Mouse (Mus musculus) urinary bladder, postnatal 14 days (tissue): ENCODE measurements around the gene Trp53i11.

Experiments
- DNase-seq: peaks from one replicate; pipeline ENCODE4 v3.0.0; 2021; ENCODE audit warnings: low spot score

Gene Trp53i11

GRCm38 (mm10) chr2:93199531-93199974 lies 12.2 kb downstream of the Trp53i11 start:
- no peak for DNase-seq

- DNase-seq, result no peak
Measured at GRCm38 (mm10) chr2:93200681-93201340, 13.5 kb downstream of the Trp53i11 start.

- no peak for DNase-seq
Measured at GRCm38 (mm10) chr2:93201997-93202396, 14.6 kb downstream of the Trp53i11 start.

GRCm38 (mm10) chr2:93202782-93203181 lies 15.4 kb downstream of the Trp53i11 start:
- no peak for DNase-seq

GRCm38 (mm10) chr2:93203682-93204081 lies 16.3 kb downstream of the Trp53i11 start:
- DNase-seq, result peak; percentile 63

- DNase-seq, result no peak
Measured at GRCm38 (mm10) chr2:93204571-93204970, 17.2 kb downstream of the Trp53i11 start.

GRCm38 (mm10) chr2:93206126-93206525 lies 18.8 kb downstream of the Trp53i11 start:
- DNase-seq, result no peak

- no peak for DNase-seq
Measured at GRCm38 (mm10) chr2:93212386-93212785, 25.0 kb downstream of the Trp53i11 start.

GRCm38 (mm10) chr2:93212865-93213264 lies 25.5 kb downstream of the Trp53i11 start:
- no peak for DNase-seq

GRCm38 (mm10) chr2:93214192-93214591 lies 26.8 kb downstream of the Trp53i11 start:
- no peak for DNase-seq

- DNase-seq, result no peak
Measured at GRCm38 (mm10) chr2:93215790-93216189, 28.4 kb downstream of the Trp53i11 start.

- peak; percentile 89 for DNase-seq
Measured at GRCm38 (mm10) chr2:93217015-93217414, 29.7 kb downstream of the Trp53i11 start.

GRCm38 (mm10) chr2:93218353-93218990 lies 31.1 kb downstream of the Trp53i11 start:
- no peak for DNase-seq

GRCm38 (mm10) chr2:93219576-93219975 lies 32.2 kb downstream of the Trp53i11 start:
- no peak for DNase-seq

- DNase-seq, result no peak
Measured at GRCm38 (mm10) chr2:93220447-93220846, 33.1 kb downstream of the Trp53i11 start.

GRCm38 (mm10) chr2:93223463-93223862 lies 36.1 kb downstream of the Trp53i11 start:
- peak; percentile 15 for DNase-seq

- DNase-seq, result peak; percentile 89
Measured at GRCm38 (mm10) chr2:93226606-93227595, 39.6 kb downstream of the Trp53i11 start.

GRCm38 (mm10) chr2:93227713-93228479 lies 40.5 kb downstream of the Trp53i11 start:
- peak; percentile 19 for DNase-seq

- no peak for DNase-seq
Measured at GRCm38 (mm10) chr2:93228480-93228824, 41.1 kb downstream of the Trp53i11 start.

GRCm38 (mm10) chr2:93232141-93232540 lies 44.8 kb downstream of the Trp53i11 start:
- DNase-seq, result no peak

GRCm38 (mm10) chr2:93237055-93237454 lies 49.7 kb downstream of the Trp53i11 start:
- DNase-seq, result peak; percentile 36

- DNase-seq, result no peak
Measured at GRCm38 (mm10) chr2:93238864-93239263, 51.5 kb downstream of the Trp53i11 start.
